Mouse (Mus musculus) right cerebral cortex, postnatal 4 days (tissue): ENCODE data around the gene Oas1d.
"Not testable (repeated sequence)": the region's sequence is repeated elsewhere in the genome, so short reads cannot be mapped to it uniquely, and the experiment has no call there.

Experiments used
- DNase-seq: peaks from one replicate; pipeline ENCODE4 v3.0.0-alpha.2; 2022

Gene Oas1d

GRCm38 (mm10) chr5:120914204-120914603 lies at the start of gene Oas1d:
Oas1d (plus strand) TSS chr5:120914536.
- not testable (repeated sequence) for DNase-seq

- no peak for DNase-seq
Measured at GRCm38 (mm10) chr5:120865336-120865860, 48.9 kb upstream of the Oas1d start.

GRCm38 (mm10) chr5:120869436-120870015 lies 44.8 kb upstream of the Oas1d start:
- no peak for DNase-seq

- no peak for DNase-seq
Measured at GRCm38 (mm10) chr5:120870081-120870480, 44.3 kb upstream of the Oas1d start.

GRCm38 (mm10) chr5:120870782-120871181 lies 43.6 kb upstream of the Oas1d start:
- DNase-seq, result no peak

GRCm38 (mm10) chr5:120871469-120871868 lies 42.9 kb upstream of the Oas1d start:
- DNase-seq, result no peak

- DNase-seq, result not testable (repeated sequence)
Measured at GRCm38 (mm10) chr5:120876839-120877238, 37.5 kb upstream of the Oas1d start.

- not testable (repeated sequence) for DNase-seq
Measured at GRCm38 (mm10) chr5:120877407-120877806, 36.9 kb upstream of the Oas1d start.

GRCm38 (mm10) chr5:120878803-120879202 lies 35.5 kb upstream of the Oas1d start:
- not testable (repeated sequence) for DNase-seq

GRCm38 (mm10) chr5:120881681-120882080 lies 32.7 kb upstream of the Oas1d start:
- DNase-seq, result not testable (repeated sequence)

GRCm38 (mm10) chr5:120887413-120887812 lies 26.9 kb upstream of the Oas1d start, which contains the start of gene Oas1g:
Oas1g (minus strand) TSS chr5:120887613.
- not testable (repeated sequence) for DNase-seq

- no peak for DNase-seq
Measured at GRCm38 (mm10) chr5:120887831-120888230, 26.5 kb upstream of the Oas1d start.

GRCm38 (mm10) chr5:120888294-120888815 lies 26.0 kb upstream of the Oas1d start:
- DNase-seq, result not testable (repeated sequence)

GRCm38 (mm10) chr5:120890026-120890425 lies 24.3 kb upstream of the Oas1d start:
- DNase-seq, result no peak

- DNase-seq, result no peak
Measured at GRCm38 (mm10) chr5:120890991-120891390, 23.3 kb upstream of the Oas1d start.

- DNase-seq, result not testable (repeated sequence)
Measured at GRCm38 (mm10) chr5:120891566-120892242, 22.6 kb upstream of the Oas1d start.

- no peak for DNase-seq
Measured at GRCm38 (mm10) chr5:120892243-120892660, 22.1 kb upstream of the Oas1d start.

GRCm38 (mm10) chr5:120893866-120894265 lies 20.5 kb upstream of the Oas1d start:
- DNase-seq, result not testable (repeated sequence)

GRCm38 (mm10) chr5:120894692-120895091 lies 19.6 kb upstream of the Oas1d start:
- not testable (repeated sequence) for DNase-seq

GRCm38 (mm10) chr5:120895231-120895900 lies 19.0 kb upstream of the Oas1d start:
- no peak for DNase-seq

- DNase-seq, result no peak
Measured at GRCm38 (mm10) chr5:120898307-120898706, 16.0 kb upstream of the Oas1d start.

- DNase-seq, result no peak
Measured at GRCm38 (mm10) chr5:120898726-120899125, 15.6 kb upstream of the Oas1d start.

GRCm38 (mm10) chr5:120900666-120901065 lies 13.7 kb upstream of the Oas1d start:
- no peak for DNase-seq
